Mouse (Mus musculus) forebrain, postnatal 0 days (tissue): Measurements from ENCODE around the gene Notch1. TPM values are rescaled to one million over a fixed set of nuclear protein-coding genes. Genes with fewer than 3 reads are reported as not detected.

Experiments used
- ATAC-seq: fragments of 200-750 bp; cut with Nextera tagmentation; 2 replicates; pipeline ENCODE4 v1.8.0; 2017; ENCODE audit warnings: mild to moderate bottlenecking, moderate library complexity
- DNase-seq: peaks from one replicate; pipeline ENCODE4 v3.0.0-alpha.2; 2015
- H3K27ac ChIP-seq: fragments of 300-500 bp; sonication (generic); 2 replicates; pipeline ENCODE4 v1.5.1; 2014; ENCODE audit warnings: low read depth, mild to moderate bottlenecking, antibody characterized with exemption, low read length, moderate library complexity, mixed read lengths
- H3K27me3 ChIP-seq: fragments of 300-500 bp; sonication (generic); 2 replicates; pipeline ENCODE4 v1.6.1; 2014; ENCODE audit warnings: mild to moderate bottlenecking, low read length, mixed read lengths; ENCODE audit not compliant: insufficient read depth
- H3K36me3 ChIP-seq: fragments of 300-500 bp; sonication (generic); 2 replicates; pipeline ENCODE4 v1.6.1; 2014; ENCODE audit warnings: mild to moderate bottlenecking, moderate library complexity; ENCODE audit not compliant: insufficient read depth
- H3K4me1 ChIP-seq: fragments of 300-500 bp; sonication (generic); 2 replicates; pipeline ENCODE4 v1.6.1; 2014; ENCODE audit warnings: antibody characterized with exemption; ENCODE audit not compliant: insufficient read depth
- H3K4me2 ChIP-seq: fragments of 300-500 bp; sonication (generic); 2 replicates; pipeline ENCODE4 v1.6.1; 2014; ENCODE audit warnings: low read depth, mild to moderate bottlenecking, moderate library complexity
- H3K4me3 ChIP-seq: fragments of 300-500 bp; sonication (generic); 2 replicates; pipeline ENCODE4 v1.5.1; 2014; ENCODE audit warnings: low read depth, low read length, mixed read lengths
- H3K9ac ChIP-seq: fragments of 300-500 bp; sonication (generic); 2 replicates; pipeline ENCODE4 v1.6.1; 2014; ENCODE audit warnings: mild to moderate bottlenecking
- H3K9me3 ChIP-seq: fragments of 300-500 bp; sonication (generic); 2 replicates; pipeline ENCODE4 v1.6.1; 2016; ENCODE audit warnings: low read length
- CTCF ChIP-seq: sonication (generic); IDR thresholded peaks from 2 replicates; pipeline ENCODE4 v1.5.1; 2016; ENCODE audit warnings: antibody characterized with exemption, control low read depth, low read depth
- WGBS: fragments of 180-500 bp; shearing (Covaris S2); extraction: QIAGEN DNeasy Blood & Tissue Kit; methylation state at CpG from one replicate; pipeline ENCODE4 v1.1.7; 2014; 5-methylcytosine and 5-hydroxymethylcytosine counted together
- microRNA-seq, 2 experiments: library from miRNA; unstranded; fragments of <30 nt; microRNA quantifications; one replicate each; pipeline ENCODE4; 2016
- polyA plus RNA-seq: library from polyadenylated mRNA; unstranded; fragments of >200 nt; fragmentation: Nextera tagmentation; extraction: Ambion mirVana; gene quantifications from 2 replicates; pipeline ENCODE4 v1.2.1, GENCODE M21; 2015
- total RNA-seq: library from RNA; depleted of rRNA; stranded (reverse); fragments of >200 nt; gene quantifications from 2 replicates; pipeline ENCODE4 v1.2.3, GENCODE M21; 2014; rRNA removed

Notch1 gene
- total and polyA plus RNA-seq, 2 experiments from 2014 or later: 6.8 to 38.7 TPM

GRCm38 (mm10) chr2:26409362-26409761 lies 107.1 kb downstream of the Notch1 start:
- peaks cover 29% of the 10 kb centered on the region for H3K4me1 ChIP-seq
- peak overlapping the region; percentile 77 for H3K4me2 ChIP-seq
- TF ChIP-seq CTCF: no peak
- no peak overlapping the region; the same call in 1 of the 2 replicates for H3K27ac ChIP-seq
- H3K36me3 ChIP-seq: peaks cover 36% of the 10 kb centered on the region
- WGBS: 62% methylated on average over 3 of the region's 3 CpGs
- no peaks in the 10 kb centered on the region for H3K9me3 ChIP-seq
- H3K4me3 ChIP-seq: peak overlapping the region; percentile 93
- H3K27me3 ChIP-seq: no peaks in the 10 kb centered on the region
- H3K9ac ChIP-seq: peak overlapping the region; percentile 85
- ATAC-seq (no peak), DNase-seq (no peak)

GRCm38 (mm10) chr2:26408515-26409356 lies 107.7 kb downstream of the Notch1 start, which contains the start of gene Inpp5e:
Gene Inpp5e (minus strand): TSS chr2:26409203.
- Histone ChIP-seq H3K4me1 (peaks cover 29% of the 10 kb centered on the region), H3K4me3 (peak within 1 kb of the TSS; percentile 93), H3K36me3 (peaks cover 30% of the 10 kb centered on the region), H3K27ac (peak within 1 kb of the TSS; percentile 76), H3K9ac (peak within 1 kb of the TSS; percentile 85), H3K9me3 (no peaks in the 10 kb centered on the region), H3K27me3 (no peaks in the 10 kb centered on the region), H3K4me2 (peak within 1 kb of the TSS; percentile 77)
- DNase-seq (peak; percentile 95), ATAC-seq (peak; percentile 97)
- 1% methylated on average over 57 of the region's 57 CpGs for WGBS
- peak; percentile 99 for TF ChIP-seq CTCF

Small RNAs within 50 kb of the gene (microRNA-seq; reads per million reads assigned to microRNA genes)
- gene Mir6996: 0.98 to 1.2 reads per million in 2 experiments

Other genes with a start within 250 kb of the Notch1 start
- 1.5 and 2.0 TPM in 2 replicates for gene Ccdc187, start 222.1 kb downstream of the Notch1 start, total RNA-seq
- gene Ccdc187, start 222.1 kb downstream of the Notch1 start, polyA plus RNA-seq: 0.13 TPM in 2 replicates
- 242 and 257 TPM in 2 replicates for gene Gpsm1, start 201.1 kb downstream of the Notch1 start, total RNA-seq
- 140 and 149 TPM in 2 replicates for gene Gpsm1, start 201.1 kb downstream of the Notch1 start, polyA plus RNA-seq
- gene Dnlz, start 164.6 kb downstream of the Notch1 start, total RNA-seq: 32.2 and 39.8 TPM in 2 replicates
- 28.8 and 33.2 TPM in 2 replicates for gene Dnlz, start 164.6 kb downstream of the Notch1 start, polyA plus RNA-seq
- gene Card9, start 155.7 kb downstream of the Notch1 start, total RNA-seq: 4.0 and 4.1 TPM in 2 replicates
- 0.84 and 1.8 TPM in 2 replicates for gene Card9, start 155.7 kb downstream of the Notch1 start, polyA plus RNA-seq
- gene Snapc4, start 136.0 kb downstream of the Notch1 start, total RNA-seq: 56.7 and 58.6 TPM in 2 replicates
- gene Snapc4, start 136.0 kb downstream of the Notch1 start, polyA plus RNA-seq: 14.9 and 19.1 TPM in 2 replicates
- 160 and 179 TPM in 2 replicates for gene Entr1, start 127.3 kb downstream of the Notch1 start, total RNA-seq
- 146 and 152 TPM in 2 replicates for gene Entr1, start 127.3 kb downstream of the Notch1 start, polyA plus RNA-seq
- gene Pmpca, start 127.3 kb downstream of the Notch1 start, total RNA-seq: 66.0 and 74.3 TPM in 2 replicates
- gene Pmpca, start 127.3 kb downstream of the Notch1 start, polyA plus RNA-seq: 76.1 and 85.7 TPM in 2 replicates
- gene Inpp5e, start 107.5 kb downstream of the Notch1 start, total RNA-seq: 24.1 and 26.6 TPM in 2 replicates
- 8.9 and 12.6 TPM in 2 replicates for gene Inpp5e, start 107.5 kb downstream of the Notch1 start, polyA plus RNA-seq
- gene Sec16a, start 71.4 kb downstream of the Notch1 start, total RNA-seq: 52.6 and 65.6 TPM in 2 replicates
- gene Sec16a, start 71.4 kb downstream of the Notch1 start, polyA plus RNA-seq: 9.0 and 10.9 TPM in 2 replicates
- gene Egfl7, start 63.4 kb upstream of the Notch1 start, total RNA-seq: 63.9 and 64.6 TPM in 2 replicates
- 52.8 and 67.3 TPM in 2 replicates for gene Egfl7, start 63.4 kb upstream of the Notch1 start, polyA plus RNA-seq
- gene Gm20532, start 70.0 kb upstream of the Notch1 start, total RNA-seq: not detected in 2 replicates
- gene Gm20532, start 70.0 kb upstream of the Notch1 start, polyA plus RNA-seq: not detected in 2 replicates
- 7.8 and 10.0 TPM in 2 replicates for gene Agpat2, start 87.8 kb upstream of the Notch1 start, total RNA-seq
- 4.8 and 6.2 TPM in 2 replicates for gene Agpat2, start 87.8 kb upstream of the Notch1 start, polyA plus RNA-seq
- gene Fam69b, start 111.8 kb upstream of the Notch1 start, total RNA-seq: 193 and 214 TPM in 2 replicates
- gene Fam69b, start 111.8 kb upstream of the Notch1 start, polyA plus RNA-seq: 143 TPM in 2 replicates
- not detected in 2 replicates for gene Lcn4, start 154.6 kb upstream of the Notch1 start, total RNA-seq
- not detected in 2 replicates for gene Lcn4, start 154.6 kb upstream of the Notch1 start, polyA plus RNA-seq